Mouse (Mus musculus) C2C12 (cell line): ENCODE data around the gene Phf13. TPM values are rescaled to one million over a fixed set of nuclear protein-coding genes. Genes with fewer than 3 reads are reported as not detected.

Source experiments
- H3K27me3 ChIP-seq: one replicate; pipeline ENCODE4 v1.6.1; 2011; ENCODE audit not compliant: control insufficient read depth, insufficient read depth, insufficient read length
- H3K36me3 ChIP-seq: one replicate; pipeline ENCODE4 v1.6.1; 2011; ENCODE audit not compliant: control insufficient read depth, insufficient read depth
- H3K4me3 ChIP-seq: one replicate; pipeline ENCODE4 v1.5.1; 2011; ENCODE audit warnings: mild to moderate bottlenecking, control low read depth; ENCODE audit not compliant: poor library complexity, insufficient read depth, severe bottlenecking
- H3K79me2 ChIP-seq: one replicate; pipeline ENCODE4 v1.6.1; 2011; ENCODE audit not compliant: control insufficient read depth, insufficient read depth
- H3K79me3 ChIP-seq: one replicate; pipeline ENCODE4 v1.6.1; 2011; ENCODE audit warnings: low read depth, control low read depth
- H3ac ChIP-seq: one replicate; pipeline ENCODE3; 2011; ENCODE audit warnings: low read depth; ENCODE audit not compliant: control insufficient read depth, insufficient read length
- CEBPB ChIP-seq: IDR thresholded peaks from one replicate; pipeline ENCODE4 v1.6.1; 2011; ENCODE audit warnings: low read depth, mild to moderate bottlenecking, control low read depth, moderate library complexity
- CTCF ChIP-seq: IDR thresholded peaks from one replicate; pipeline ENCODE4 v1.5.1; 2011; ENCODE audit not compliant: control insufficient read depth, insufficient read depth, insufficient read length
- FOSL1 ChIP-seq: IDR thresholded peaks from one replicate; pipeline ENCODE4 v1.8.0; 2011; ENCODE audit warnings: mild to moderate bottlenecking, low read length; ENCODE audit not compliant: poor library complexity, insufficient read depth, severe bottlenecking
- MAX ChIP-seq: IDR thresholded peaks from one replicate; pipeline ENCODE4 v1.6.1; 2011; ENCODE audit warnings: mild to moderate bottlenecking, control low read depth
- MYOD1 ChIP-seq: IDR thresholded peaks from one replicate; pipeline ENCODE4 v1.6.1; 2011; ENCODE audit warnings: low read depth; ENCODE audit not compliant: control insufficient read depth, insufficient read length
- MYOG ChIP-seq: IDR thresholded peaks from one replicate; pipeline ENCODE4 v1.6.1; 2011; ENCODE audit not compliant: control insufficient read depth, insufficient read length; ENCODE audit errors: extremely low read depth
- USF1 ChIP-seq: IDR thresholded peaks from one replicate; pipeline ENCODE4 v1.6.1; 2011; ENCODE audit warnings: low read depth, mild to moderate bottlenecking, control low read depth, moderate library complexity
- polyA plus RNA-seq: library from polyadenylated mRNA; unstranded; fragments of >200 nt; fragmentation: generic; extraction: Trizol; gene quantifications from one replicate; pipeline ENCODE4 v1.2.1, GENCODE M21; 2012; ENCODE audit warnings: missing spikeins

The Phf13 gene
- polyA plus RNA-seq, 1 experiment, result 18.8 TPM

DNA sequence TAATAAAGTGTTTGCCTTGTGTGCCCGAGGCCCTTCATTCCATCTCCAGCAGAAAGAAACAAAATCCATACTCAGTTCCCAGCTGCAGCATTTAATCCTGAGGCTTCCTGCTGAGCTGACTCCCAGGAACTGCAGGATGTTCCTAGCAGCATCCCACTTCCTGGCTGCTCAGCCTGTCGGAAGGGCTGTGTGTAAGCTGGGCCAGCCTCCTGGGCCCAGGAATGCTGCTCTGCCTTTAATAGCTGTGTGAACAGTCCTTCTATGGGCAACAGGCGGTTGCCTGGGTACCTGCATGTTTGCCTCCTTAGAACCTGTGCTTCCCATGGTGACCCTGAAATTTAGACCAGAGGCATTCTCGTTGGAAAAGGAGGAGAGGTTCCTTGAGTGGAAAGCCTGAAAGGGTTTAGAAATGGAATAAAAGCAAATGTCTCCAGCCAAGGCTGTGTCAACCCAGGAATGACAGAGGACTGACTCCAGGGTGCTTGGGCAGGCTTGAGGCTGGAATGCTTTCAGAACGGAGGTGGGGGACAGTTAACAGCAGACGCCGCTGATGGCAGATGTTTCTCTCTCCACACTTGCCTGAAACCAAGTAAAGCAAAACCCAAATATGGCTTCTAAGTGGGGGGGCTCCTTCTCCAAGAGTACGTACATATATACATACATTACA is 11.6 kb upstream of the Phf13 start:
- Histone ChIP-seq H3K27me3 (no peaks in the 10 kb centered on the region), H3K79me2 (peaks cover 39% of the 10 kb centered on the region), H3K79me3 (peaks cover 29% of the 10 kb centered on the region), H3K4me3 (peak overlapping the region; percentile 79), H3ac (peak overlapping the region; percentile 21), H3K36me3 (peaks cover 19% of the 10 kb centered on the region)
- TF ChIP-seq CEBPB (no peak), MYOG (no peak), USF1 (no peak)

DNA sequence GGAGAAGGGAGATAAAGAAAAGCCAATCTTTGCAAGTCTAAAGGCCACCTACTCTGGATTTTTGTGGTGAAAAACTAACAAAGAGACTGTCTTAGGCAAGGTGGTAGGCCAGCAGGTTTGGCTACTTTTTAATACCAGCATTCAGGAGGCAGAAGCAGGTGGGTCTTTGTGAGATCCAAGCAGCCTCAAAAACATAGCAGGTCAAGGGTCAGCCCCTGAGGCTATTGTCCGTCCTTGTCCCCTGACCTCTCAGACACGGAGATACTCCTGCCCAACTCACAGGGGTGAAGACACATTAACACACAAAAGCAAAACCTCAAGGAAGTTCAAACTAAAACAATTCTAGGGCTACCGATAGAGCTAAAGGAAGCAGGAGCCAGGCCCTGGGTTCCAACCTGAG is 10.8 kb upstream of the Phf13 start:
- H3K4me3 ChIP-seq, result no peak overlapping the region
- H3K79me2 ChIP-seq, result peaks cover 31% of the 10 kb centered on the region
- peaks cover 11% of the 10 kb centered on the region for H3K36me3 ChIP-seq
- TF ChIP-seq FOSL1 (no peak), CEBPB (no peak), MYOD1 (no peak), USF1 (no peak), MAX (no peak)
- H3K79me3 ChIP-seq, result peaks cover 21% of the 10 kb centered on the region
- no peaks in the 10 kb centered on the region for H3K27me3 ChIP-seq
- no peak overlapping the region for H3ac ChIP-seq

DNA sequence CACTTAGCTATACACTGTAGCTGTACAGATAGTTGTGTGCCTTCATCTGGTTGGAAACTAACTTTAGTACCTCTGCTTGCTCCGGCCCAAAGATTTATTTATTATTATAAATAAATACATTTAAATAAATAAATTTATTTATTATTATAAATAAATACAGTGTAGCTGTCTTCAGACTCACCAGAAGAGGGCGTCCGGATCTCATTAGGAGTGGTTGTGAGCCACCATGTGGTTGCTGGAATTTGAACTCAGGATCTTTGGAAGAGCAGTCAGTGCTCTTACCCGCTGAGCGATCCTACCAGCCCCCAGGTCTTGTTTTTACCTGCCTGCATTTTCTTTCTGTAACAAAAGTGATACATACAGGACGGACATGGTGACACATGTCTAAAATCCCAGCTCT is 10.1 kb upstream of the Phf13 start:
- TF ChIP-seq MAX, result no peak
- no peak for TF ChIP-seq USF1
- TF ChIP-seq CEBPB, result no peak
- TF ChIP-seq MYOG, result no peak
- TF ChIP-seq FOSL1, result no peak
- no peak for TF ChIP-seq CTCF
- TF ChIP-seq MYOD1, result no peak
- no peak overlapping the region for H3ac ChIP-seq
- H3K27me3 ChIP-seq, result no peaks in the 10 kb centered on the region
- peaks cover 14% of the 10 kb centered on the region for H3K79me3 ChIP-seq
- H3K79me2 ChIP-seq, result peaks cover 24% of the 10 kb centered on the region
- H3K4me3 ChIP-seq, result no peak overlapping the region
- H3K36me3 ChIP-seq, result peaks cover 5% of the 10 kb centered on the region

GRCm38 (mm10) chr4:152002063-152002462 is 6.0 kb upstream of the Phf13 start:
- Histone ChIP-seq H3K36me3 (no peaks in the 10 kb centered on the region), H3K79me2 (no peaks in the 10 kb centered on the region), H3K27me3 (no peaks in the 10 kb centered on the region), H3K79me3 (no peaks in the 10 kb centered on the region), H3ac (no peak overlapping the region), H3K4me3 (no peak overlapping the region)
- TF ChIP-seq USF1, result no peak
- no peak for TF ChIP-seq MYOG
- no peak for TF ChIP-seq FOSL1
- no peak for TF ChIP-seq CEBPB
- TF ChIP-seq MAX, result no peak
- no peak for TF ChIP-seq CTCF
- no peak for TF ChIP-seq MYOD1

DNA sequence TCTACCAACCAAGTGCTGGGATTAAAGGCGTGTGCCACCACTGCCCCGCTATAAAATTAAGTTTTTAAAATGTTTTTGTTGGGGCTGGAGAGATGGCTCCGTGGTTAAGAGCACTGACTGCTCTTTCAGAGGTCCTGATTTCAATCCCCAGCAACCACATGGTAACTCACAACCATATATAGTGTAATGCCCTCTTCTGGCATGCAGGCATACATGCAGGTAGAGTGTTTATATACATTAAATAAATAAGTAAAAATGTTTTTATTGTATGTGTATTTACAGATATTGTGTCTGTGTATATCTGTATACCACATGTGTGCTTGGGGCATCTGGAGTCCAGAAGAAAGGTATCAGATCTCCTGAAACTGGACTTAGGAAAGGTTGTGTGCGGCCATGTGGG is 5.3 kb upstream of the Phf13 start:
- H3ac ChIP-seq, result no peak overlapping the region
- H3K4me3 ChIP-seq, result no peak overlapping the region
- no peaks in the 10 kb centered on the region for H3K27me3 ChIP-seq
- no peak for TF ChIP-seq CTCF
- TF ChIP-seq USF1, result no peak
- no peak for TF ChIP-seq MAX
- no peak for TF ChIP-seq FOSL1
- TF ChIP-seq MYOG, result no peak
- TF ChIP-seq MYOD1, result no peak
- H3K79me2 ChIP-seq, result no peaks in the 10 kb centered on the region
- H3K79me3 ChIP-seq, result no peaks in the 10 kb centered on the region
- no peaks in the 10 kb centered on the region for H3K36me3 ChIP-seq

DNA sequence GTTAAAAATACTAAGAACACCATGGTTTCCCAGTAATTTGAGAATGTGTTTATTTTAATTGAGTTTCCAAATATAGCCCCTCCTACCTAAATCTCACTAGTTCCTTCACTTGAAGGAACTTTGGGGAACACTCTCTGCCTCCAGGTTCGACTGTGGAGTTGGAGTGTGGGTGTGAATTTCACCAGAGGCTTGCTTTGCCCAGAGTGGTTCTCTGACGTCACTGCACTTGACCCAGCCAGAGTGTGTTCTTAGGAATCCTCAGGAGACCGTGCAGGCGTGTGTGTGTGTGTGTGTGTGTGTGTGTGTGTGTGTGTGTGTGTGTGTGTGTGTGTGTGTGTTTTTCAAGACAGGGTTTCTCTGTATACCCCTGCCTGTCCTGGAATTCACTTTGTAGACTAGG is 4.8 kb upstream of the Phf13 start:
- Histone ChIP-seq H3K79me2 (peaks cover under 1% of the 10 kb centered on the region), H3K27me3 (no peaks in the 10 kb centered on the region), H3K36me3 (no peaks in the 10 kb centered on the region), H3K79me3 (no peaks in the 10 kb centered on the region), H3K4me3 (no peak overlapping the region), H3ac (no peak overlapping the region)
- no peak for TF ChIP-seq USF1
- no peak for TF ChIP-seq FOSL1
- no peak for TF ChIP-seq MYOD1
- no peak for TF ChIP-seq CEBPB
- no peak for TF ChIP-seq CTCF
- no peak for TF ChIP-seq MAX
- no peak for TF ChIP-seq MYOG
